Mouse (Mus musculus) hindlimb bud, embryonic 11.5 days (tissue): ENCODE measurements at regions not wholly inside any gene's neighbourhood (a gene's known extent, or its start where the extent isn't known, plus 50 kb on each side); places are given as distances from the start of the nearest gene placed in this dataset.

Experiments
- DNase-seq: peaks from one replicate; pipeline ENCODE4 v3.0.0-alpha.2; 2012; ENCODE audit warnings: low read depth, low spot score; ENCODE audit errors: extremely low spot score

DNA sequence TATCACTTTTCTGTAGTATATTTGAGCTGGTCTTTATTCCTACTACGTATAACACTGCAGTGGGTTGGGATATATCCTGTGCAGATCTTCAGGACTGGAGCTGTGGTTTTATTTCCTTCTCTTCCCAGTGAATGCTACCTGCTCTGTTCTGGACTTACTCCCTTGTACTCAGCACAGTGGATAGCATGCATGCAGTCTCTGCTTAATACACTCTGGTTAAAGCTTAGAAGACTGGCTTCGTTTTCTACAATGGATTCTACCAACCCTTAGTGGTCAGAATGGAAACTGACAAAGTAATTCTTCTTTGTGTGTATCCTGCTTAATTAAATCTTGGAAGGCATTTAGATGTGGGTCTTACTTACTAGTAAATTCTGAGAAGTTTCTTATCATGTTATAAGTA lies 292.3 kb downstream of the 1700017N19Rik start:
- DNase-seq: no peak

GRCm38 (mm10) chr10:100922976-100923375 lies 332.7 kb downstream of the 1700017N19Rik start:
- no peak for DNase-seq

GRCm38 (mm10) chr10:100927086-100927485 lies 336.8 kb downstream of the 1700017N19Rik start:
- DNase-seq: no peak

DNA sequence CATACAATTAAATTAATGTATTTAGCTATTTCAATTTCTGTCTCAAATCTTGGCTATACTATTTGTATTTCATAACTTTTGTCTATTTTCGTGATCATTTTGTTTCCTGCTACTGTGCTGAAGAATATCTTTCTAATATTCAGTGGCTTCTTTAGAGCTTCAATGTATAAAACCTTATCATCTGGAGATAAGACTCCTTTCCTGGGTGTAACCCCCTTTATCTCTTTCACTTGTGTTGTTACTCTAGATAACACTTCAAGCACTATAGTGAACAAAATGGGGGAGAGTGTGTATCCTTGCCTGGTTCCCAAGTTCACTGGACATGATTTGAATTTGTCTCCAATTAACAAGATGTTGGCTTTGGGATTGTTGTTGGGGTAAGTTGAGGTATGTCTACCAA lies 341.5 kb downstream of the 1700017N19Rik start:
- no peak for DNase-seq

GRCm38 (mm10) chr10:100958371-100958770 lies 368.1 kb downstream of the 1700017N19Rik start:
- no peak for DNase-seq

DNA sequence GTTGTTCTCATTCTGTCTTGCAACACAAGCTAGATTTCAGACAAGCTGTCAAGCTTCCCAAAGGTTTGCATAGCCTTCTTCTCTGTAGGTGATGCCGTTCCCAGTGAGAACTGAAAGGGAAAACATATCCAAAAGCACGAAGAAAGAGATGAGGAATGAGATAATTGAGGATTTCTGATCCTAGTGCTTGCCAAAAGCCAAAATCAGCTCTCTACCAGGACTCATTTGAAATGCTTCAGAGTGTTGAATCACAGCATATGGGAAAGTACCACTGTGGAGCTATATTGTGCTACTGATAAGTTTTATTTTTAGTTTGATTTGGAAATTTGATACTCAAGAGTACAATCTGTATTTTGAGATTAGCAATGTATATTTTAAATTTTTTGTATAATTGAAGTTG lies 413.2 kb downstream of the 1700017N19Rik start:
- DNase-seq: no peak

GRCm38 (mm10) chr10:101004687-101005086 lies 414.4 kb downstream of the 1700017N19Rik start:
- DNase-seq: no peak

GRCm38 (mm10) chr10:101015416-101015815 lies 425.1 kb downstream of the 1700017N19Rik start:
- no peak for DNase-seq

DNA sequence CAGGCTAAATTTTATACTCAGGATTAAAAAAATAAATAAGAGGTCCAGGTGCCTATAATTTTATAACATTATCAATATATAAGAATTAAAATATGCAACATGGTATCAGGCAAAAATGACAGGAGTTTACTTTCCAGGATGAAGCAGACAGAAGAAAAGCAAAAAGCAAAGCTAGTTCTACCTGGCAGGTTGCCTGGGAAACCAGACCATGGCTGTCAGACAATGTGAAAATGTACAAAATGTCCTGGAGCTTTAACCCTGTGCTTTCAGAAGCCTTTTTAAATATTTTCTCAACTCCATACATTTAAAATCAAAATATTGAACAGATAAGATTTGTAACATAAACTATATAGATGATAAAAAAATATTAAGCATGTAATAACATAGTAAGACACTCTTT lies 448.3 kb downstream of the 1700017N19Rik start:
- no peak for DNase-seq

- no peak for DNase-seq
Observed at GRCm38 (mm10) chr10:101039034-101039433, 448.8 kb downstream of the 1700017N19Rik start.
